Mouse (Mus musculus) CH12.LX (cell line): ENCODE measurements around the gene Psmc3ip. TPM values are rescaled to one million over a fixed set of nuclear protein-coding genes. Genes with fewer than 3 reads are reported as not detected.

Experiments used
- DNase-seq: peaks from one replicate; pipeline ENCODE4 v3.0.0-alpha.2; 2013; ENCODE audit errors: extremely low read depth
- H3K27ac ChIP-seq: 2 replicates; pipeline ENCODE4 v1.5.1; 2012; ENCODE audit warnings: low read depth, mild to moderate bottlenecking, control low read depth, moderate library complexity; ENCODE audit not compliant: insufficient read depth
- H3K27me3 ChIP-seq: replicated peaks from 2 replicates; pipeline ENCODE3; 2012; ENCODE audit warnings: inconsistent platforms
- H3K36me3 ChIP-seq, 2 experiments: replicated peaks in 1 of 2; 2 replicates each; pipeline versions ENCODE3 to v1.6.1; 2012; ENCODE audit warnings: inconsistent platforms in 1 of 2, low read length in 1 of 2, mild to moderate bottlenecking in 1 of 2, mixed read lengths in 1 of 2, moderate library complexity in 1 of 2; ENCODE audit not compliant: control insufficient read depth in 1 of 2, insufficient read depth in 1 of 2
- H3K4me1 ChIP-seq, 2 experiments: 2 replicates each; pipeline ENCODE4 v1.6.1; 2012; ENCODE audit warnings: inconsistent platforms in 1 of 2, moderate library complexity in 1 of 2; ENCODE audit not compliant: insufficient read depth in 2 of 2, control insufficient read depth in 1 of 2
- H3K4me2 ChIP-seq: 2 replicates; pipeline ENCODE4 v1.6.1; 2012; ENCODE audit warnings: low read depth, mild to moderate bottlenecking, control low read depth; ENCODE audit not compliant: poor library complexity, insufficient read depth, severe bottlenecking
- H3K4me3 ChIP-seq, 3 experiments: fragments of 150-350 bp in 1 of 3; sonication (generic) in 1 of 3; replicated peaks in 1 of 3; 2 replicates each; pipeline versions ENCODE3 to v1.5.1; 2011 to 2012; ENCODE audit warnings: low read depth in 2 of 3, low read length in 2 of 3, mild to moderate bottlenecking in 2 of 3, moderate library complexity in 2 of 3, control low read depth in 1 of 3, improper control_type of control experiment in 1 of 3, inconsistent platforms in 1 of 3, mixed read lengths in 1 of 3; ENCODE audit not compliant: poor library complexity in 1 of 3
- H3K79me2 ChIP-seq: replicated peaks from 2 replicates; pipeline ENCODE4 v1.6.1; 2012; ENCODE audit warnings: mild to moderate bottlenecking, moderate library complexity; ENCODE audit not compliant: control insufficient read depth, poor library complexity, insufficient read depth, severe bottlenecking; ENCODE audit errors: extremely low read depth
- H3K9ac ChIP-seq: 2 replicates; pipeline ENCODE4 v1.6.1; 2012; ENCODE audit warnings: low read depth, mild to moderate bottlenecking, control low read depth, moderate library complexity; ENCODE audit not compliant: insufficient read depth
- H3K9me3 ChIP-seq: replicated peaks from 2 replicates; pipeline ENCODE3; 2012; ENCODE audit warnings: low read length, inconsistent platforms, mixed read lengths
- CHD2 ChIP-seq: IDR thresholded peaks from 2 replicates; pipeline ENCODE4 v1.6.1; 2011; ENCODE audit warnings: low read length, improper control_type of control experiment
- CTCF ChIP-seq, 2 experiments: IDR thresholded peaks in 1 of 2; conservative IDR thresholded peaks in 1 of 2; 2 replicates each; pipeline ENCODE4 v1.5.1; 2011 to 2012; ENCODE audit warnings: low read depth in 2 of 2, low read length in 2 of 2, improper control_type of control experiment in 1 of 2, inconsistent platforms in 1 of 2, mild to moderate bottlenecking in 1 of 2, moderate library complexity in 1 of 2
- E2F4 ChIP-seq: IDR thresholded peaks from 2 replicates; pipeline ENCODE4 v1.6.1; 2011; ENCODE audit warnings: low read depth, low read length, improper control_type of control experiment; ENCODE audit not compliant: insufficient replicate concordance
- ELF1 ChIP-seq: IDR thresholded peaks from 2 replicates; pipeline ENCODE4 v1.6.1; 2014; ENCODE audit warnings: low read depth, mild to moderate bottlenecking, inconsistent platforms, low read length, improper control_type of control experiment
- ETS1 ChIP-seq: conservative IDR thresholded peaks from 2 replicates; pipeline ENCODE4 v1.6.1; 2012; ENCODE audit warnings: low read depth, mild to moderate bottlenecking, inconsistent platforms, low read length, improper control_type of control experiment, moderate library complexity
- GABPA ChIP-seq: IDR thresholded peaks from 2 replicates; pipeline ENCODE4 v1.6.1; 2012; ENCODE audit warnings: low read depth, low read length, improper control_type of control experiment, inconsistent platforms; ENCODE audit not compliant: insufficient replicate concordance
- JUN ChIP-seq: IDR thresholded peaks from 2 replicates; pipeline ENCODE4 v1.6.1; 2011; ENCODE audit warnings: low read depth, mild to moderate bottlenecking, low read length, improper control_type of control experiment, moderate library complexity; ENCODE audit not compliant: insufficient read depth
- MAFK ChIP-seq: IDR thresholded peaks from 2 replicates; pipeline ENCODE4 v1.6.1; 2011; ENCODE audit warnings: low read length, improper control_type of control experiment; ENCODE audit not compliant: insufficient replicate concordance
- MAZ ChIP-seq: IDR thresholded peaks from 2 replicates; pipeline ENCODE4 v1.6.1; 2012; ENCODE audit warnings: low read depth, mild to moderate bottlenecking, inconsistent platforms, low read length, improper control_type of control experiment, moderate library complexity
- MEF2A ChIP-seq: IDR thresholded peaks from 2 replicates; pipeline ENCODE4 v1.6.1; 2014; ENCODE audit warnings: low read depth, mild to moderate bottlenecking, inconsistent platforms, low read length, improper control_type of control experiment, borderline replicate concordance
- MXI1 ChIP-seq: IDR thresholded peaks from 2 replicates; pipeline ENCODE4 v1.6.1; 2011; ENCODE audit warnings: mild to moderate bottlenecking, low read depth, low read length, improper control_type of control experiment
- NELFE ChIP-seq: IDR thresholded peaks from 2 replicates; pipeline ENCODE4 v1.6.1; 2011; ENCODE audit warnings: low read depth, low read length, improper control_type of control experiment
- NRF1 ChIP-seq: IDR thresholded peaks from 2 replicates; pipeline ENCODE4 v1.6.1; 2014; ENCODE audit warnings: low read depth, mild to moderate bottlenecking, inconsistent platforms, low read length, improper control_type of control experiment, moderate library complexity
- SIN3A ChIP-seq: IDR thresholded peaks from 2 replicates; pipeline ENCODE4 v1.6.1; 2012; ENCODE audit warnings: low read length, improper control_type of control experiment, inconsistent platforms
- SMC3 ChIP-seq: IDR thresholded peaks from 2 replicates; pipeline ENCODE4 v1.6.1; 2011; ENCODE audit warnings: low read depth, low read length, improper control_type of control experiment
- TBP ChIP-seq: conservative IDR thresholded peaks from 2 replicates; pipeline ENCODE4 v1.6.1; 2011; ENCODE audit warnings: low read depth, low read length, improper control_type of control experiment
- TCF12 ChIP-seq: IDR thresholded peaks from 2 replicates; pipeline ENCODE4 v1.6.1; 2014; ENCODE audit warnings: low read depth, mild to moderate bottlenecking, inconsistent platforms, low read length, improper control_type of control experiment
- USF2 ChIP-seq: conservative IDR thresholded peaks from 2 replicates; pipeline ENCODE4 v1.6.1; 2011; ENCODE audit warnings: low read depth, low read length, improper control_type of control experiment
- ZC3H11A ChIP-seq: IDR thresholded peaks from 2 replicates; pipeline ENCODE4 v1.6.1; 2012; ENCODE audit warnings: low read depth, mild to moderate bottlenecking, inconsistent platforms, low read length, improper control_type of control experiment
- ZNF384 ChIP-seq: IDR thresholded peaks from 2 replicates; pipeline ENCODE4 v1.6.1; 2012; ENCODE audit warnings: low read depth, low read length, improper control_type of control experiment, inconsistent platforms
- dilution Hi-C: fragments of 300-500 bp; cut with MboI; formaldehyde crosslinking; loops from 2 replicates; pipeline ENCODE4 v1.14.3; 2020; ENCODE audit warnings: low sequenced_read_pairs; ENCODE audit not compliant: extremely low pct_unique_long_range_greater_than_20kb, extremely low pct_ligation_motif_present
- in situ Hi-C: fragments of 300-500 bp; cut with MboI; formaldehyde crosslinking; loops from 3 replicates; pipeline ENCODE4 v1.14.3; 2019; ENCODE audit warnings: low sequenced_read_pairs, low pct_ligation_motif_present, low pct_unique_long_range_greater_than_20kb, mixed read lengths
- polyA plus RNA-seq: library from polyadenylated mRNA; unstranded; fragments of >175 nt; gene quantifications from 2 replicates; pipeline ENCODE4 v1.2.1, GENCODE M21; 2012; ENCODE audit warnings: low read depth; ENCODE audit not compliant: insufficient read length
- total RNA-seq, 2 experiments: library from RNA; depleted of rRNA; stranded (reverse); fragments of 300-350 nt in 1 of 2; fragments of >200 nt in 1 of 2; gene quantifications; 2 replicates each; pipeline ENCODE4 v1.2.3; 2012 to 2014

Psmc3ip gene
- total and polyA plus RNA-seq, 3 experiments = 63.7 to 89.9 (median 85.9) TPM

- TF ChIP-seq CHD2 (peak; percentile 94), MAZ (peak; percentile 92; the same call in 1 of the 2 replicates), ZC3H11A (no peak), USF2 (no peak), NRF1 (no peak), MAFK (no peak), JUN (no peak), NELFE (peak; percentile 27; the same call in 1 of the 2 replicates), ELF1 (peak; percentile 32), SMC3 (peak; percentile 34), E2F4 (no peak), CTCF (conservative IDR thresholded peaks at IDR 0.05 in 1 of 2, IDR thresholded peaks at IDR 0.05 in 1 of 2; ENCODE audit: low read depth in 2 of 2, low read length in 2 of 2) (no peak; a peak in 1 of 4 replicates), MEF2A (peak; percentile 98), TBP (peak; percentile 53; the same call in 1 of the 2 replicates), GABPA (no peak), MXI1 (peak; percentile 61), TCF12 (peak; percentile 97), SIN3A (peak; percentile 88; the same call in 1 of the 2 replicates)
These were observed 35.0 kb upstream of the Psmc3ip start (continued) for GRCm38 (mm10) chr11:101130056-101130756.

- TF ChIP-seq ETS1 = no peak
- peak; percentile 73; the same call in 1 of the 2 replicates for TF ChIP-seq ZNF384
- H3K9ac ChIP-seq = no peak overlapping the region
These were observed 33.9 kb upstream of the Psmc3ip start for GRCm38 (mm10) chr11:101128996-101129577.

More at GRCm38 (mm10) chr11:101128996-101129577, 33.9 kb upstream of the Psmc3ip start:
- DNase-seq = no peak
- no peak overlapping the region for H3K4me3 ChIP-seq
- in situ Hi-C loops = no loop called here
- H3K79me2 ChIP-seq = no peaks in the 10 kb centered on the region
- H3K4me2 ChIP-seq = peak overlapping the region; percentile 16; the same call in 1 of the 2 replicates
- H3K27ac ChIP-seq = no peak overlapping the region
- H3K4me1 ChIP-seq = peaks cover 13 to 33% of the 10 kb centered on the region in 2 experiments
- peaks cover 22% of the 10 kb centered on the region for H3K9me3 ChIP-seq
- dilution Hi-C loops = no loop called here
- no peaks in the 10 kb centered on the region for H3K27me3 ChIP-seq
- peaks cover 27 to 31% of the 10 kb centered on the region in 2 experiments for H3K36me3 ChIP-seq
